Mouse (Mus musculus) embryonic fibroblast, embryonic 13.5 days (primary cell): Measurements from ENCODE around the gene Cul3.

Experiments used
- CTCF ChIP-seq: IDR thresholded peaks from 2 replicates; pipeline ENCODE4 v1.5.1; 2011; ENCODE audit warnings: mild to moderate bottlenecking, control low read depth, low read length, moderate library complexity, borderline replicate concordance; ENCODE audit not compliant: insufficient read depth
- POLR2A ChIP-seq: IDR thresholded peaks from 2 replicates; pipeline ENCODE4 v1.6.1; 2011; ENCODE audit warnings: low read depth, mild to moderate bottlenecking, control low read depth, low read length, moderate library complexity

DNA sequence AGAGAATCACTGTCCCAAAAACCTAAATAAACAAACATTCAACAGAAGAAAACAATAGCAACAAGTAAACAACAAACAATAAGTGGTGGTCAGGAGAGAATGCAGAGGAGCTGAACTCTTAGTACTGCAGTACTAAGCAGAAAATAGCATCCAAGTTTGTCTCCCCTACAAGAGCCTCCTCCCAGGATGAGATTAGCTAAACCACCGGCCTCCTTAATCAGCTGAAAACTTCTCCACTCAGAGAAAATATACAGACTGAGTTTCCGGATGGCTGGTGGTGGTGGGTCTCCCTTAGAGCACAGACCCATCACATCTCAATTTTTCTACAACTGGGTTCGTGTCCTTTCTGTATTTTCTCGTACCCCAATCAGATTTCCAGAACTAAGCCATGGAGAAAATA lies 47.0 kb downstream of the Cul3 start:
- TF ChIP-seq CTCF (no peak), POLR2A (no peak)
